Mouse (Mus musculus): ENCODE results near the gene Gm8720. TPM values are rescaled to one million over a fixed set of nuclear protein-coding genes. Genes with fewer than 3 reads are reported as not detected.

Gene Gm8720
- not detected for total RNA-seq (2023)

DNA sequence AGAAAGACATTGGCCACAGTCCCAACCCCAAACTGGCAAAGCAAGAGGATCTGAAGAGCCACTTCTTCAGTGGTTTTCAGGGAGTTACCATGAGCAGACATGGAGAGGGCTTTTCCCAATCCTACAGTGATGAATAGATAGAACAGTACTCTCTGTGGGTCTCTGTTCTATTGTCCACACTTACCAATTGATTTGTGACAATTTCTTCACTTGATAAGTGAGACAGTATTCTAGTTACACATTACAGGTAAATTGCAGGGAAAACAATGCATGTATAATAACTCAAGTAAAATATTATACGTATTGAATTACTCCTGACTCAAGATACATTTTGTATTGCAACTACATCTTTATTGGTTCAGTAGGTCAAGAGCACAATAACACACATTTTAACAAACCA is at the start of gene Gm8720:
TSS of gene Gm8720 (minus strand) at position 101 of the 400 bp plus-strand sequence.

DNA sequence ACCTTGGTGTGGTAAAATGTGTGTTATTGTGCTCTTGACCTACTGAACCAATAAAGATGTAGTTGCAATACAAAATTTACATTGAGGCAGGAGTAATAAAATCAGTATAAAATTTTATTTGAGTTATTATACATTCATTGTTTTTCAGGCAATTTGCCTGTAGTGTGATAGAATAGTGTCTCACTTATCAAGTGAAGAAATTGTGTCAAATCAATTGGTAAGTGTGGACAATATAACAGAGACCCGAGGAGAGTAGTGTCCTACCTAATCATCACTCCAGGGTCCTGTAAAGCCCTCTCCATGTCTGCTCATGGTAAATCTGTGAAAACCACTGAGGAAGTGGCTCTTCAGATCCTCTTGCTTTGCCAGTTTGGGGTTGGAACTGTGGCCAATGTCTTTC is 12.0 kb downstream of the Gm8720 start, which contains the start of gene Vmn1r163:
TSS of gene Vmn1r163 (plus strand) at position 301 of the 400 bp plus-strand sequence.

DNA sequence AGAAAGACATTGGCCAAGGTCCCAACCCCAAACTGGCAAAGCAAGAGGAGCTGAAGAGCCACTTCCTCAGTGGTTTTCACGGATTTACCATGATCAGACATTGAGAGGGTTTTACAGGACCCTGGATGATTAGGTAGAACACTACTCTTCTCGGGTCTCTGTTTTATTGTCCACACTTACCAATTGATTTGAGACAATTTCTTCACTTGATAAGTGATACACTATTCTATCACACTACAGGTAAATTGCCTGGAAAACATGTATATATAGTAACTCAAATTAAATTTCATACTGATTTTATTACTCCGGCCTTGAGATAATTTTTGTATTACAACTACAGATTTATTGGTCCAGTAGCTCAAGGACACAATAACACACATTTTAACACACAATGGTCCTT is 47.4 kb downstream of the Gm8720 start, which contains the start of gene Gm4216:
TSS of gene Gm4216 (minus strand) at position 101 of the 400 bp plus-strand sequence.

Other genes starting within 250 kb of the Gm8720 start
- gene Vmn1r159, start 223.9 kb downstream of the Gm8720 start, total RNA-seq (2023) = not detected
- gene Vmn1r160, start 196.2 kb downstream of the Gm8720 start, total RNA-seq (2023) = not detected
- not detected for gene Gm4214, start 82.8 kb downstream of the Gm8720 start, total RNA-seq (2023)
- gene Gm4216, start 47.5 kb downstream of the Gm8720 start, total RNA-seq (2023) = not detected
- gene Vmn1r163, start 11.9 kb downstream of the Gm8720 start, total RNA-seq (2023) = not detected
- gene Gm10662, start 77.0 kb upstream of the Gm8720 start, total RNA-seq (2023) = not detected
- not detected for gene Vmn1r165, start 149.9 kb upstream of the Gm8720 start, total RNA-seq (2023)
- not detected for gene Vmn1r166, start 184.2 kb upstream of the Gm8720 start, total RNA-seq (2023)
- gene Gm6902, start 211.4 kb upstream of the Gm8720 start, total RNA-seq (2023) = not detected
- not detected for gene Nlrp4e, start 233.7 kb upstream of the Gm8720 start, total RNA-seq (2023)

All from T-cell, adult 66 days (primary cell).